Mouse (Mus musculus) hindbrain, embryonic 11.5 days (tissue): Measurements from ENCODE around the gene Rerg. TPM values are rescaled to one million over a fixed set of nuclear protein-coding genes. Genes with fewer than 3 reads are reported as not detected.

ENCODE experiments used
- ATAC-seq: fragments of 200-750 bp; cut with Nextera tagmentation; 2 replicates; pipeline ENCODE4 v1.8.0; 2017; ENCODE audit warnings: mild to moderate bottlenecking, moderate TSS enrichment, moderate library complexity; ENCODE audit not compliant: low FRiP score
- DNase-seq: peaks from one replicate; pipeline ENCODE4 v3.0.0-alpha.2; 2015; ENCODE audit warnings: low spot score
- H3K27ac ChIP-seq: fragments of 300-500 bp; sonication (generic); 2 replicates; pipeline ENCODE4 v1.5.1; 2014; ENCODE audit warnings: mild to moderate bottlenecking, low read depth, low read length
- H3K27me3 ChIP-seq: fragments of 300-500 bp; sonication (generic); 2 replicates; pipeline ENCODE4 v1.6.1; 2014; ENCODE audit warnings: mild to moderate bottlenecking, low read length, moderate library complexity, mixed read lengths; ENCODE audit not compliant: control insufficient read depth, insufficient read depth
- H3K36me3 ChIP-seq: fragments of 300-500 bp; sonication (generic); 2 replicates; pipeline ENCODE4 v1.6.1; 2014; ENCODE audit warnings: mild to moderate bottlenecking, low read length, moderate library complexity, mixed read lengths; ENCODE audit not compliant: control insufficient read depth, insufficient read depth
- H3K4me1 ChIP-seq: fragments of 300-500 bp; sonication (generic); replicated peaks from 2 replicates; pipeline ENCODE4 v1.6.1; 2014; ENCODE audit warnings: low read length, mixed read lengths; ENCODE audit not compliant: control insufficient read depth, insufficient read depth
- H3K4me2 ChIP-seq: fragments of 300-500 bp; sonication (generic); replicated peaks from 2 replicates; pipeline ENCODE4 v1.6.1; 2014; ENCODE audit warnings: mild to moderate bottlenecking, low read depth, low read length
- H3K4me3 ChIP-seq: fragments of 300-500 bp; sonication (generic); 2 replicates; pipeline ENCODE4 v1.5.1; 2014; ENCODE audit warnings: low read depth, low read length
- H3K9ac ChIP-seq: fragments of 300-500 bp; sonication (generic); 2 replicates; pipeline ENCODE4 v1.6.1; 2014; ENCODE audit warnings: low read depth, low read length
- H3K9me3 ChIP-seq: fragments of 300-500 bp; sonication (generic); 2 replicates; pipeline ENCODE4 v1.6.1; 2016; ENCODE audit warnings: low read length; ENCODE audit not compliant: control insufficient read depth
- WGBS: fragments of 180-500 bp; shearing (Covaris S2); extraction: QIAGEN DNeasy Blood & Tissue Kit; methylation state at CpG from one replicate; pipeline ENCODE4 v1.1.7; 2014; 5-methylcytosine and 5-hydroxymethylcytosine counted together
- polyA plus RNA-seq: library from polyadenylated mRNA; unstranded; fragments of >200 nt; fragmentation: Nextera tagmentation; extraction: Ambion mirVana; gene quantifications from 2 replicates; pipeline ENCODE4 v1.2.1, GENCODE M21; 2014

Rerg gene
- polyA plus RNA-seq, 1 experiment from 2014 or later: 1.9 TPM

DNA sequence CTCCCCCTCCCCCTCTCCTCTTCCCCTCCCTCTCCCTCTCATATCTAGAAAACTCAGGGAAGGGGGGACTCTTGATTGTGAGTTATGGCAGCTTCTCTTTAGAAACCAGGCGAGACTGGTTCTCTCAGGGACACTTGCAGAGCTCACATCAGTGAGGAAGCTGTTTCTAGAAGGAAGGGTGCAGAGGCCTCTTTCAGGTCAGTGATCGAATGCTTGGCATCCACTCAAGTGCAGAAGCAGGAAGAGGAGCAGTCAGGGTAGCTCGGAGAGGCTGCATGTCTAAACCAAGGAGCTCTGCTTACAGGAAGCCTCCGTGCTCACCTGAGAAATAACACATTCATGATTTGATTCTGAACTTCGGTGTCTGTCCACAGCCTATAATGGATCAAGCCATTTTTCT lies 159.1 kb downstream of the Rerg start:
- Histone ChIP-seq H3K4me2 (no peak overlapping the region), H3K27ac (no peak overlapping the region), H3K4me3 (no peak overlapping the region), H3K36me3 (no peaks in the 10 kb centered on the region), H3K9me3 (no peaks in the 10 kb centered on the region), H3K4me1 (no peaks in the 10 kb centered on the region), H3K9ac (no peak overlapping the region), H3K27me3 (no peaks in the 10 kb centered on the region)
- WGBS: 93% methylated on average over 5 of the region's 5 CpGs
- ATAC-seq (no peak), DNase-seq (no peak)

Other genes with a start within 250 kb of the Rerg start
- gene Erp27, start 248.3 kb downstream of the Rerg start, polyA plus RNA-seq: 0.34 TPM in 1 of 2 replicates, not detected in the other
- gene Pde6h, start 246.7 kb downstream of the Rerg start, polyA plus RNA-seq: not detected in 2 replicates
- gene Arhgdib, start 228.6 kb downstream of the Rerg start, polyA plus RNA-seq: 34.2 and 37.3 TPM in 2 replicates
- 16.0 and 19.2 TPM in 2 replicates for gene Ptpro, start 81.8 kb upstream of the Rerg start, polyA plus RNA-seq